Mouse (Mus musculus): Measurements from ENCODE around the gene 9230102O04Rik. TPM values are rescaled to one million over a fixed set of nuclear protein-coding genes. Genes with fewer than 3 reads are reported as not detected.
A peak's percentile ranks its signal among the peaks of the same experiment; 100 is the strongest.

Gene 9230102O04Rik
- polyA plus RNA-seq, 1 experiment from 2014 or later, result 1.1 TPM

DNA sequence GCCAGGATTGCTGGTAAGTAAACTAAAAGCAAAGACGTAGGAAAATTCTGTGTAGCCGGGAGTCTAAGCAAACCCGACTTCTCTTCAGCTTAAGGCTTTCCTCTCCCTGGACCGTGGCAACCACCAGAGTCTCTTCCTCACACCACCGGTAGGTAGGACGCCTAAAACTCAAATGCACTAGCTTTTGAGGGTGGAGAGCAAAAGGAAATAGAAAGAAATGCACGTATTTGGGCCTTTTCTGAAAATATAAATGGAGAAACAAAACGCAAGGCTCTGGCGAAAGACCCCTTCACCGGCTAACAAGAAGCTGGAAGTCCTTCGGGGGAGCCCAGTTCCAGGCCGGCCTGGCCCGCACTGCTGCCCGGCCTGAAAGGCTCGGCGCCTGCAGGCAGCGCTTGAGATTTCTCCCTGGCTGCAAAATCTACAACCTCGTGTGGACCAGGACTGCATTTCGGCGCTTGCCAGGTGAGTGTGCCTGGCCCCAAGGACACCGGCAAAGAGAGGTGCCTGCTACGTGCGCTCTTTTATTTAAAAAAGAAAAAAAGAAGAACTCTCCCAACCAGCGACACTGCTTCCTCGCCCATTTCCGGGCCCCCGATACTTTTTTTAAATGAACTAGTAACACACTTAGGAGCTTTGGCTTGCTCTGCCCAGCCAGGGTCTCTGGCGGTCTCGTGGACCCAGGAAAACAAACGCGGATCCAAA is 12.6 kb downstream of the 9230102O04Rik start:
- Histone ChIP-seq H3K4me1 (ENCODE audit: control insufficient read depth, insufficient read depth, low read depth, low read length) (peaks cover 11% of the 10 kb centered on the region; the same call in 1 of the 2 replicates), H3K4me3 (ENCODE audit: low read length) (peak overlapping the region; percentile 46), H3K9me3 (ENCODE audit: control insufficient read depth, low read length) (no peaks in the 10 kb centered on the region), H3K27me3 (replicated peaks; ENCODE audit: control insufficient read depth, insufficient read depth, low read length) (peaks cover 48% of the 10 kb centered on the region), H3K9ac (ENCODE audit: low read depth, low read length) (no peak overlapping the region), H3K4me2 (ENCODE audit: low read length) (peak overlapping the region; percentile 46), H3K36me3 (ENCODE audit: control insufficient read depth, insufficient read depth, low read length) (no peaks in the 10 kb centered on the region), H3K27ac (ENCODE audit: low read depth, low read length) (no peak overlapping the region)
- 3% methylated on average over 31 of the region's 31 CpGs for WGBS
- no peak for ATAC-seq

DNA sequence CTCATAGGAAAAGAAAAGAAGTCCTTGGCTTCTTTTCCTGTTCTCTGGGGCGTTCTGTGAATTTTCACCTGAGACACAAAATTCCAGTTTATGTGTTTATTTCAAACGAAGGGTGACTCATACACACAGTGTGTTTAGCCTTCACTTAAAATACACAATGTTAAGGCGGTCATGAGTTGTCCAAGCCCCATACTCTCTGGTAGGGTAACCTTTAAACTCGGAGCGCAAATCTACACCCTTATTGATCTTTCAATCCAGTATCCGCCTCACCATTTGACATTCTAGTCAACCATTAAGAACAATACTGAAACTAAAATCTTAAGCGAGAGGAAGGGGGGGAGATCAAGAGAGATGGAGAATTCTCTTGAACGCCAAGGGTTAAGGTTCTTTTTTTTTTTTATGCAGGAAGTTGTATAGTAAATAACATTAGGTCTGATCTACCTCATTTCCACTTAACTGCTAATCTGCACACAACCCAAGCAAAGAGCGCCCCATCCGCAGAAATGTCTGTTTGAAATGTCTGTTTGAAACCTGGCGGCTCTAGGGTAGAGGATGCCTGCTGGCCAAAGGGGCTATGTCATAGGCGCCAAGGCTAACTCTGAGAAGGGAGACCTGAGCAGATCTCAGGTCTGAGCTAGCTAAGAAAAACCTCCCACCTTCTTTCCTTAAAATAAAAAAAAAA is 13.5 kb downstream of the 9230102O04Rik start:
- H3K4me2 ChIP-seq (ENCODE audit: low read length), result no peak overlapping the region
- ATAC-seq, result no peak
- peaks cover 6% of the 10 kb centered on the region; the same call in 1 of the 2 replicates for H3K4me1 ChIP-seq (ENCODE audit: control insufficient read depth, insufficient read depth, low read depth, low read length)
- H3K36me3 ChIP-seq (ENCODE audit: control insufficient read depth, insufficient read depth, low read length), result no peaks in the 10 kb centered on the region
- H3K27ac ChIP-seq (ENCODE audit: low read depth, low read length), result no peak overlapping the region
- peak overlapping the region; percentile 46 for H3K4me3 ChIP-seq (ENCODE audit: low read length)
- no peak overlapping the region for H3K9ac ChIP-seq (ENCODE audit: low read depth, low read length)
- 13% methylated on average over 12 of the region's 12 CpGs for WGBS
- H3K9me3 ChIP-seq (ENCODE audit: control insufficient read depth, low read length), result no peaks in the 10 kb centered on the region
- peaks cover 53% of the 10 kb centered on the region for H3K27me3 ChIP-seq (replicated peaks; ENCODE audit: control insufficient read depth, insufficient read depth, low read length)

DNA sequence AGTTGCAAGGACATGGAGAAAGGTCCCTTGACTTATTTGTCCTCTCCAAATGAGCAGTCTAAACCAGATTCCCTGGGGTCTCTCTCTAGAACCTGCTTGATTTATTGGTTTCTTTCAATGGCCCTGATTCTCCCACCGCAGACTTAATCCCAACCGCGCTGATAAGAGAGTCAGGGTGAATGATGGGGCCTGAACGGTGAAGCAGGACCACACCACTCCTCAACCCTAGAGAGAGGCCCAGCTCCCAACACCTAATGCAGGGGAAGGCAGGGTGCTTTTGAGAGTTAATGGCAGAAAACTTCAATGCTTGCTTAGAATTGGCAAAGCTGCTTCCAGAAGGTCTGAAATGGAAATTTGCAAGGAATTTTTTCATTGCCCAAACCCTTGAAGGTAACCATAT is 14.1 kb downstream of the 9230102O04Rik start:
- no peak overlapping the region for H3K27ac ChIP-seq (ENCODE audit: low read depth, low read length)
- H3K9me3 ChIP-seq (ENCODE audit: control insufficient read depth, low read length), result no peaks in the 10 kb centered on the region
- H3K4me1 ChIP-seq (ENCODE audit: control insufficient read depth, insufficient read depth, low read depth, low read length), result peaks cover 5% of the 10 kb centered on the region; the same call in 1 of the 2 replicates
- peak overlapping the region; percentile 20 for H3K4me3 ChIP-seq (ENCODE audit: low read length)
- H3K4me2 ChIP-seq (ENCODE audit: low read length), result peak overlapping the region; percentile 24
- 10% methylated on average over 4 of the region's 4 CpGs for WGBS
- ATAC-seq, result no peak
- no peak overlapping the region for H3K9ac ChIP-seq (ENCODE audit: low read depth, low read length)
- no peaks in the 10 kb centered on the region for H3K36me3 ChIP-seq (ENCODE audit: control insufficient read depth, insufficient read depth, low read length)
- H3K27me3 ChIP-seq (replicated peaks; ENCODE audit: control insufficient read depth, insufficient read depth, low read length), result peaks cover 54% of the 10 kb centered on the region

DNA sequence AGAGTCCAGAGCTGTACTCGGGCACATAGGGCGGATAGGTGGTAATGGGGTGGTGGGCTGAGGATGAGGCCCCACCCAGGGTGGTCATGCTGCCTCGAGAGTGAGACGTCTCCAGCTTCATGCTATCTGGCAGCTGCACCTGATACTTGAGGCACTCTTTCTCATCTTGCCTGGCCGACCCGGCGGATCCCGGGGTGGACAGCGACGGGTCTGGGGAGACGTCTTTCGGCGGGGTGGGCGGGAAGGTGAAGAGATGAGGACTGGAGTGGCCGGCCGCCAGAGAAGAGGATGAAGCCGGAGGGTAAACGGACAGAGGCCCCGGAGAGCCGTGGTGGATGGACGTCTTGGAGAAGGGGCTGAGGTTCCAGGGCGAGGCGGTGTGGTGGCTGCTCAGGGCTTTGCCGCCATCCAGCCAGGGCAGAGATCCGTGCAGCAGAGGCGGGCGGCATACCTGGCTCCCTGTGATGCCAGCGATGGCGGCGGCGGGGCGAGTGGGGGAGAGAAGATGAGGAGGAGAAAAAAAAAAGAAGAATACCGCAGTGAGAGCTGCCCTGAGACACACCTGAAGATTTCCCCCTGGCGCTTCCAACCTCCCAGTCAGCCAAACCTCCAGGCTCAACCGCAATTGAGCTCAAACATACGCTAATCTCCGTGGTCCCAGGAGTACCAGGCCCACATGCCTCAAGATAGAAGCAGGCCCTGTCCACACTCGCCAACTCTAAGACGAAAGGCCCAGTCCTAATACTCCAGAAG is 14.7 kb downstream of the 9230102O04Rik start:
- no peak for ATAC-seq
- H3K27me3 ChIP-seq (replicated peaks; ENCODE audit: control insufficient read depth, insufficient read depth, low read length), result peaks cover 59% of the 10 kb centered on the region
- WGBS, result 3% methylated on average over 39 of the region's 39 CpGs
- no peak overlapping the region for H3K9ac ChIP-seq (ENCODE audit: low read depth, low read length)
- H3K4me3 ChIP-seq (ENCODE audit: low read length), result peak overlapping the region; percentile 20
- H3K9me3 ChIP-seq (ENCODE audit: control insufficient read depth, low read length), result no peaks in the 10 kb centered on the region
- peak overlapping the region; percentile 24 for H3K4me2 ChIP-seq (ENCODE audit: low read length)
- H3K36me3 ChIP-seq (ENCODE audit: control insufficient read depth, insufficient read depth, low read length), result no peaks in the 10 kb centered on the region
- H3K27ac ChIP-seq (ENCODE audit: low read depth, low read length), result no peak overlapping the region
- H3K4me1 ChIP-seq (ENCODE audit: control insufficient read depth, insufficient read depth, low read depth, low read length), result peaks cover 5% of the 10 kb centered on the region; the same call in 1 of the 2 replicates

DNA sequence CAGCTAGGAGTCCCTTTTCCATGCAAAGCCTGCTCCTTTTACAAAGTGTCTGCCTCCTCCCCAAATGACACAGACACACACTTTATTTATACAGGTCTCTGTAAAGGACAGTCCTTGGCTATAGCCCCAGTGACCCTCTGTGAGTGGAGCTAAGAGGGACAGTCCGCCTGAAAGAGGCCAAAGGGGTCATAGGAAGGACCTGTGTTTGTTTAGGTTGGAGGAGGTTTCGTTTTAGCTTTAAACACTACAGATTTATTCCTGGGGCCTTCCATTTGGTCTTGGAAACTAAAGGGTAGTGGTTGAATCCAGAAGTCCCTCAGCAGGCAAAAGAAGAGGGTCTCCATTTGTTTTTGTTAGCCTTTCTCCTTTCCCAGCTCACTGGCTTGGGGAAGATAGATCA is 15.6 kb downstream of the 9230102O04Rik start:
- no peak overlapping the region for H3K4me3 ChIP-seq (ENCODE audit: low read length)
- H3K4me1 ChIP-seq (ENCODE audit: control insufficient read depth, insufficient read depth, low read depth, low read length), result peaks cover 5% of the 10 kb centered on the region; the same call in 1 of the 2 replicates
- no peak overlapping the region for H3K9ac ChIP-seq (ENCODE audit: low read depth, low read length)
- no peak overlapping the region for H3K27ac ChIP-seq (ENCODE audit: low read depth, low read length)
- peaks cover 57% of the 10 kb centered on the region for H3K27me3 ChIP-seq (replicated peaks; ENCODE audit: control insufficient read depth, insufficient read depth, low read length)
- peak overlapping the region; percentile 24 for H3K4me2 ChIP-seq (ENCODE audit: low read length)
- no peaks in the 10 kb centered on the region for H3K36me3 ChIP-seq (ENCODE audit: control insufficient read depth, insufficient read depth, low read length)
- H3K9me3 ChIP-seq (ENCODE audit: control insufficient read depth, low read length), result no peaks in the 10 kb centered on the region
- WGBS, result 23% methylated on average over 2 of the region's 2 CpGs
- ATAC-seq, result no peak

DNA sequence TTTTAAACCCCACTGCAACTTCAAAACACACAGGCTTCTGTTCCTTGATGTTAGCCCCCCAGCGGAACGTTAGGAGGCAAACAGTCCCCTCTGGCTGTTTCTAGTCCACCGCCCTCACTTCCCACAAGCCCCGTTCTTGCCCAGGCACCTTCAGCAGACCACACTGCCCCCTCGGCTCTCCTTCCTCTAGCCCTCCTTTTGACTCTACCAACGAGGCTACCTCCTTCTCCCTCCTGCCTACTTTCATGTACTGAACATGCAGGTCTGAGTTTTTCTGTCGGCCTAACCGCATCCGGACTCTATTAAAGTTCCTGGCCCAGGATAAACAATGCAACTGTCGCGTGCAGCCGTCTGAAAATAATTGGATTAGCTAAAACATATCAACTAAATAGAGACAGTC is 16.7 kb downstream of the 9230102O04Rik start:
- Histone ChIP-seq H3K4me1 (ENCODE audit: control insufficient read depth, insufficient read depth, low read depth, low read length) (peaks cover 3% of the 10 kb centered on the region; the same call in 1 of the 2 replicates), H3K27me3 (replicated peaks; ENCODE audit: control insufficient read depth, insufficient read depth, low read length) (peaks cover 53% of the 10 kb centered on the region), H3K27ac (ENCODE audit: low read depth, low read length) (no peak overlapping the region), H3K4me2 (ENCODE audit: low read length) (peak overlapping the region; percentile 24), H3K4me3 (ENCODE audit: low read length) (peak overlapping the region; percentile 7), H3K9me3 (ENCODE audit: control insufficient read depth, low read length) (no peaks in the 10 kb centered on the region), H3K9ac (ENCODE audit: low read depth, low read length) (no peak overlapping the region), H3K36me3 (ENCODE audit: control insufficient read depth, insufficient read depth, low read length) (no peaks in the 10 kb centered on the region)
- WGBS, result 5% methylated on average over 12 of the region's 12 CpGs
- ATAC-seq, result no peak

DNA sequence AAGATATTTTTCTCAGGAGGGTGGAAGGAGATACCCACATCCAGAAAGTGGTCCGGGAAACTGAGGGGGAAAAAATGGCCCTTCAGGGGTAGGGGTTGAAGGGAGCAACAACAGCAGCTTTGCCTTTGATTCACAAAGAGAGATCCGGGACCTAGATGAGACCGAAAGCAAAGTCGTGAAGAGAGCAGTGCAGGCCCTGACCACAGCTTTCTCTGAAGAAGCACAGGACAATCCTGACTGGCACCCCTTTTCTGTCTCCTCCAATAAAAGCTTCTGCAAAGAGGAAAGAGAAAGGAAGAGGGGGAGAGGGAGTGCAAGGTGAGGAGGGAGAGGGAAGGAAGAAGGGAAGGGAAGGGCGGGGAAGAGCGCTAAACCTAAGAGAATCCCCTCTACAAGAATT is 17.5 kb downstream of the 9230102O04Rik start:
- 26% methylated on average over 6 of the region's 6 CpGs for WGBS
- no peaks in the 10 kb centered on the region for H3K36me3 ChIP-seq (ENCODE audit: control insufficient read depth, insufficient read depth, low read length)
- H3K9me3 ChIP-seq (ENCODE audit: control insufficient read depth, low read length), result no peaks in the 10 kb centered on the region
- peaks cover 50% of the 10 kb centered on the region for H3K27me3 ChIP-seq (replicated peaks; ENCODE audit: control insufficient read depth, insufficient read depth, low read length)
- no peak for ATAC-seq
- no peak overlapping the region for H3K27ac ChIP-seq (ENCODE audit: low read depth, low read length)
- no peak overlapping the region for H3K4me3 ChIP-seq (ENCODE audit: low read length)
- H3K4me1 ChIP-seq (ENCODE audit: control insufficient read depth, insufficient read depth, low read depth, low read length), result peaks cover 3% of the 10 kb centered on the region; the same call in 1 of the 2 replicates
- no peak overlapping the region for H3K4me2 ChIP-seq (ENCODE audit: low read length)
- no peak overlapping the region for H3K9ac ChIP-seq (ENCODE audit: low read depth, low read length)

DNA sequence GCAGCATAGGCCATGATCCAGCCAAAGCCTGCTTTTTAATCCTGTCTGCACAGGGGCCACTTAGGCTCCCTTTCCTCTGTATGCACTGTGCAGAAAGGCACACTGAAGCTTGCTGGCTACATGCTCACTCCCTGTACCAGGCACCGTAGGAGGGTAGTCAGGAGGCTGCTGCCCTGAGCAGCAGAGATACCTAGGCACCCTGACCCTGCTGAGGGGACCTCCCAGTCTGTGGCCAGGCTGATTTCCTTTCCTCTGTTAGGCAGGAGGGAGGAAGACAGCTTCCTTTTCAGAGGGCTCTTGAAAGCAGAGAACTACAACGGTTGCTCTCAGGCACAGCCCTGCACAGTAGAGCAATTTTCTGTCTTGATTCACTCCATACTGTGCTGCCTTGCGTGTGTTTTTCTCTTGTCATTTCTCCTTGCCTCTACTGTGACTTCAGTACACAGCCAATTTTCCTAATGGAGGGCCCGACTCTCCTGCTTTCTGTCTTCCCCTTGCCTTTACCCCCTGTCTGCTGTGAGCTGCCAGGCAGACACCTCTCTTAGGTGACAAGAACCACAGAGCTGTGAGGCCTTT is 18.1 kb downstream of the 9230102O04Rik start:
- Histone ChIP-seq H3K9me3 (ENCODE audit: control insufficient read depth, low read length) (no peaks in the 10 kb centered on the region), H3K27me3 (replicated peaks; ENCODE audit: control insufficient read depth, insufficient read depth, low read length) (peaks cover 49% of the 10 kb centered on the region), H3K4me2 (ENCODE audit: low read length) (no peak overlapping the region), H3K4me1 (ENCODE audit: control insufficient read depth, insufficient read depth, low read depth, low read length) (peaks cover 3% of the 10 kb centered on the region; the same call in 1 of the 2 replicates), H3K36me3 (ENCODE audit: control insufficient read depth, insufficient read depth, low read length) (no peaks in the 10 kb centered on the region), H3K27ac (ENCODE audit: low read depth, low read length) (no peak overlapping the region), H3K4me3 (ENCODE audit: low read length) (no peak overlapping the region), H3K9ac (ENCODE audit: low read depth, low read length) (no peak overlapping the region)
- 37% methylated on average over 4 of the region's 4 CpGs for WGBS
- ATAC-seq, result 0 out of 2 replicates have a peak, but pooled peaks have one; percentile 32
